Mouse (Mus musculus) heart, postnatal 0 days (tissue): ENCODE results near the gene Mars2. TPM values are rescaled to one million over a fixed set of nuclear protein-coding genes. Genes with fewer than 3 reads are reported as not detected.

Experiments
- ATAC-seq: fragments of 200-750 bp; cut with Nextera tagmentation; 2 replicates; pipeline ENCODE4 v1.8.0; 2017; ENCODE audit warnings: low read depth, moderate number of reproducible peaks, moderate library complexity; ENCODE audit not compliant: insufficient read depth
- DNase-seq: peaks from one replicate; pipeline ENCODE4 v3.0.0-alpha.2; 2016; ENCODE audit warnings: low spot score
- H3K27ac ChIP-seq: fragments of 300-500 bp; sonication (generic); 2 replicates; pipeline ENCODE4 v1.5.1; 2014; ENCODE audit warnings: low read depth, mild to moderate bottlenecking
- H3K27me3 ChIP-seq: fragments of 300-500 bp; sonication (generic); 2 replicates; pipeline ENCODE4 v1.6.1; 2014; ENCODE audit warnings: low read length, mixed read lengths; ENCODE audit not compliant: control insufficient read depth, insufficient read depth
- H3K36me3 ChIP-seq: fragments of 300-500 bp; sonication (generic); replicated peaks from 2 replicates; pipeline ENCODE4 v1.6.1; 2014; ENCODE audit warnings: low read length, mixed read lengths; ENCODE audit not compliant: control insufficient read depth, insufficient read depth
- H3K4me1 ChIP-seq: fragments of 300-500 bp; sonication (generic); 2 replicates; pipeline ENCODE4 v1.6.1; 2014; ENCODE audit warnings: antibody characterized with exemption; ENCODE audit not compliant: control insufficient read depth, insufficient read depth
- H3K4me2 ChIP-seq: fragments of 300-500 bp; sonication (generic); 2 replicates; pipeline ENCODE4 v1.6.1; 2014; ENCODE audit warnings: low read depth, mild to moderate bottlenecking, low read length, moderate library complexity
- H3K4me3 ChIP-seq: fragments of 300-500 bp; sonication (generic); 2 replicates; pipeline ENCODE4 v1.5.1; 2014; ENCODE audit warnings: low read depth, low read length
- H3K9ac ChIP-seq: fragments of 300-500 bp; sonication (generic); replicated peaks from 2 replicates; pipeline ENCODE4 v1.6.1; 2014; ENCODE audit warnings: low read depth, low read length, mixed read lengths
- H3K9me3 ChIP-seq: fragments of 300-500 bp; sonication (generic); replicated peaks from 2 replicates; pipeline ENCODE4 v1.6.1; 2016; ENCODE audit warnings: low read length; ENCODE audit not compliant: control insufficient read depth
- CTCF ChIP-seq: IDR thresholded peaks from 2 replicates; pipeline ENCODE4 v1.5.1; 2016; ENCODE audit warnings: antibody characterized with exemption, control low read depth, low read depth
- EP300 ChIP-seq: IDR thresholded peaks from 2 replicates; pipeline ENCODE4 v1.6.1; 2016; ENCODE audit warnings: antibody characterized with exemption, low read depth
- WGBS: fragments of 180-500 bp; shearing (Covaris S2); extraction: QIAGEN DNeasy Blood & Tissue Kit; methylation state at CpG from one replicate; pipeline ENCODE4 v1.1.7; 2014; 5-methylcytosine and 5-hydroxymethylcytosine counted together
- polyA plus RNA-seq: library from polyadenylated mRNA; unstranded; fragments of >200 nt; fragmentation: Nextera tagmentation; extraction: Ambion mirVana; gene quantifications from 2 replicates; pipeline ENCODE4 v1.2.1, GENCODE M21; 2015
- total RNA-seq: library from RNA; depleted of rRNA; stranded (reverse); fragments of >200 nt; gene quantifications from 2 replicates; pipeline ENCODE4 v1.2.3, GENCODE M21; 2014; ENCODE audit warnings: low replicate concordance

Mars2 gene
- total and polyA plus RNA-seq, 2 experiments from 2014 or later, result 2.9 to 5.1 TPM

- no peaks in the 10 kb centered on the region for H3K9me3 ChIP-seq
- DNase-seq, result no peak
- WGBS, result 80% methylated on average over 4 of the region's 4 CpGs
- H3K36me3 ChIP-seq, result peaks cover 4% of the 10 kb centered on the region; the same call in 1 of the 2 replicates
- no peak for ATAC-seq
- H3K27me3 ChIP-seq, result no peaks in the 10 kb centered on the region
- H3K27ac ChIP-seq, result no peak overlapping the region
- no peak overlapping the region for H3K4me2 ChIP-seq
- no peak overlapping the region for H3K9ac ChIP-seq
- H3K4me1 ChIP-seq, result peaks cover 9% of the 10 kb centered on the region; the same call in 1 of the 2 replicates
- TF ChIP-seq EP300, result no peak
- TF ChIP-seq CTCF, result no peak
- H3K4me3 ChIP-seq, result no peak overlapping the region
Observed at GRCm38 (mm10) chr1:55195021-55195420, 42.0 kb upstream of the Mars2 start.

- no peaks in the 10 kb centered on the region for H3K27me3 ChIP-seq
- H3K4me2 ChIP-seq, result no peak overlapping the region
- H3K9ac ChIP-seq, result no peak overlapping the region
- H3K4me3 ChIP-seq, result no peak overlapping the region
- peaks cover 4% of the 10 kb centered on the region; the same call in 1 of the 2 replicates for H3K36me3 ChIP-seq
- TF ChIP-seq EP300 (peak; percentile 44; the same call in 1 of the 2 replicates), CTCF (no peak)
- peak; percentile 37; the same call in 1 of the 2 replicates for ATAC-seq
- peak overlapping the region; percentile 67 for H3K27ac ChIP-seq
- 52% methylated on average over 6 of the region's 6 CpGs for WGBS
- H3K9me3 ChIP-seq, result no peaks in the 10 kb centered on the region
- DNase-seq, result peak; percentile 51
- H3K4me1 ChIP-seq, result peaks cover 9% of the 10 kb centered on the region; the same call in 1 of the 2 replicates
Observed at GRCm38 (mm10) chr1:55196327-55197003, 40.5 kb upstream of the Mars2 start.

- Histone ChIP-seq H3K4me3 (no peak overlapping the region), H3K4me2 (no peak overlapping the region), H3K9me3 (no peaks in the 10 kb centered on the region), H3K27me3 (no peaks in the 10 kb centered on the region), H3K9ac (no peak overlapping the region), H3K36me3 (peaks cover 4% of the 10 kb centered on the region; the same call in 1 of the 2 replicates), H3K4me1 (peaks cover 10% of the 10 kb centered on the region; the same call in 1 of the 2 replicates), H3K27ac (no peak overlapping the region)
- WGBS, result 44% methylated on average over 3 of the region's 3 CpGs
- no peak for TF ChIP-seq EP300
- no peak for TF ChIP-seq CTCF
- DNase-seq (no peak), ATAC-seq (no peak)
Observed at GRCm38 (mm10) chr1:55198719-55199118, 38.3 kb upstream of the Mars2 start.

GRCm38 (mm10) chr1:55201850-55202752 is 34.9 kb upstream of the Mars2 start:
- Histone ChIP-seq H3K9me3 (no peaks in the 10 kb centered on the region), H3K36me3 (peaks cover 7% of the 10 kb centered on the region; the same call in 1 of the 2 replicates), H3K4me1 (peaks cover 5% of the 10 kb centered on the region; the same call in 1 of the 2 replicates), H3K4me3 (peak overlapping the region; percentile 17), H3K27me3 (no peaks in the 10 kb centered on the region), H3K9ac (peak overlapping the region; percentile 3; the same call in 1 of the 2 replicates), H3K27ac (peak overlapping the region; percentile 75), H3K4me2 (peak overlapping the region; percentile 46)
- DNase-seq (peak; percentile 63), ATAC-seq (peak; percentile 75)
- no peak for TF ChIP-seq EP300
- no peak for TF ChIP-seq CTCF
- WGBS, result 43% methylated on average over 18 of the region's 18 CpGs

- ATAC-seq, result no peak
- no peak overlapping the region for H3K4me2 ChIP-seq
- no peak overlapping the region for H3K27ac ChIP-seq
- H3K4me1 ChIP-seq, result peaks cover 21% of the 10 kb centered on the region
- WGBS, result 76% methylated on average over 5 of the region's 5 CpGs
- TF ChIP-seq EP300, result no peak
- no peak for TF ChIP-seq CTCF
- H3K9ac ChIP-seq, result no peak overlapping the region
- H3K9me3 ChIP-seq, result no peaks in the 10 kb centered on the region
- H3K27me3 ChIP-seq, result no peaks in the 10 kb centered on the region
- no peak for DNase-seq
- peaks cover 7% of the 10 kb centered on the region; the same call in 1 of the 2 replicates for H3K36me3 ChIP-seq
- no peak overlapping the region for H3K4me3 ChIP-seq
Observed at GRCm38 (mm10) chr1:55205808-55206327, 31.1 kb upstream of the Mars2 start.
